Mouse (Mus musculus) forebrain, embryonic 11.5 days (tissue): ENCODE results near the gene Ddx6. TPM values are rescaled to one million over a fixed set of nuclear protein-coding genes. Genes with fewer than 3 reads are reported as not detected.
A peak's percentile ranks its signal among the peaks of the same experiment; 100 is the strongest.

Source experiments
- ATAC-seq: fragments of 200-750 bp; cut with Nextera tagmentation; replicated peaks from 2 replicates; pipeline ENCODE4 v1.8.0; 2017; ENCODE audit warnings: moderate TSS enrichment; ENCODE audit not compliant: low FRiP score
- DNase-seq: peaks from one replicate; pipeline ENCODE4 v3.0.0-alpha.2; 2017; ENCODE audit warnings: low spot score
- H3K27ac ChIP-seq: fragments of 300-500 bp; sonication (generic); 2 replicates; pipeline ENCODE4 v1.5.1; 2014; ENCODE audit warnings: low read depth, low read length
- H3K27me3 ChIP-seq: fragments of 300-500 bp; sonication (generic); 2 replicates; pipeline ENCODE4 v1.6.1; 2014; ENCODE audit warnings: mild to moderate bottlenecking, low read length, mixed read lengths; ENCODE audit not compliant: control insufficient read depth, insufficient read depth
- H3K36me3 ChIP-seq: fragments of 300-500 bp; sonication (generic); 2 replicates; pipeline ENCODE4 v1.6.1; 2014; ENCODE audit warnings: mild to moderate bottlenecking, low read length, moderate library complexity, mixed read lengths; ENCODE audit not compliant: control insufficient read depth, insufficient read depth
- H3K4me1 ChIP-seq: fragments of 300-500 bp; sonication (generic); replicated peaks from 2 replicates; pipeline ENCODE4 v1.6.1; 2014; ENCODE audit warnings: low read length, mixed read lengths; ENCODE audit not compliant: control insufficient read depth, insufficient read depth
- H3K4me2 ChIP-seq: fragments of 300-500 bp; sonication (generic); 2 replicates; pipeline ENCODE4 v1.6.1; 2014; ENCODE audit warnings: low read depth, mild to moderate bottlenecking, low read length, moderate library complexity, mixed read lengths; ENCODE audit not compliant: severe bottlenecking
- H3K4me3 ChIP-seq: fragments of 300-500 bp; sonication (generic); 2 replicates; pipeline ENCODE4 v1.5.1; 2014; ENCODE audit warnings: low read depth, low read length
- H3K9ac ChIP-seq: fragments of 300-500 bp; sonication (generic); 2 replicates; pipeline ENCODE4 v1.6.1; 2014; ENCODE audit warnings: low read length
- H3K9me3 ChIP-seq: fragments of 300-500 bp; sonication (generic); 2 replicates; pipeline ENCODE4 v1.6.1; 2016; ENCODE audit warnings: low read length, mixed read lengths; ENCODE audit not compliant: control insufficient read depth
- WGBS: fragments of 180-500 bp; shearing (Covaris S2); extraction: QIAGEN DNeasy Blood & Tissue Kit; methylation state at CpG from one replicate; pipeline ENCODE4 v1.1.7; 2014; 5-methylcytosine and 5-hydroxymethylcytosine counted together
- polyA plus RNA-seq: library from polyadenylated mRNA; unstranded; fragments of >200 nt; fragmentation: Nextera tagmentation; extraction: Ambion mirVana; gene quantifications from 2 replicates; pipeline ENCODE4 v1.2.1, GENCODE M21; 2014

Gene Ddx6
- polyA plus RNA-seq, 1 experiment from 2014 or later = 16.2 TPM

- DNase-seq = peak; percentile 37
- H3K27me3 ChIP-seq = no peaks in the 10 kb centered on the region
- ATAC-seq = no peak
- no peak overlapping the region for H3K4me3 ChIP-seq
- no peak overlapping the region for H3K4me2 ChIP-seq
- no peaks in the 10 kb centered on the region; the same call in 1 of the 2 replicates for H3K9me3 ChIP-seq
- H3K36me3 ChIP-seq = no peaks in the 10 kb centered on the region
- no peaks in the 10 kb centered on the region for H3K4me1 ChIP-seq
- no peak overlapping the region for H3K9ac ChIP-seq
- WGBS = 87% methylated on average over 2 of the region's 2 CpGs
- H3K27ac ChIP-seq = no peak overlapping the region
Observed at GRCm38 (mm10) chr9:44678288-44678871, 73.7 kb downstream of the Ddx6 start.

- Histone ChIP-seq H3K9me3 (no peaks in the 10 kb centered on the region; the same call in 1 of the 2 replicates), H3K9ac (no peak overlapping the region), H3K4me3 (no peak overlapping the region), H3K36me3 (no peaks in the 10 kb centered on the region), H3K27me3 (no peaks in the 10 kb centered on the region), H3K27ac (no peak overlapping the region), H3K4me1 (no peaks in the 10 kb centered on the region), H3K4me2 (no peak overlapping the region)
- 73% methylated on average over 5 of the region's 5 CpGs for WGBS
- ATAC-seq = no peak
- no peak for DNase-seq
Observed at GRCm38 (mm10) chr9:44679565-44679964, 74.9 kb downstream of the Ddx6 start.

DNA sequence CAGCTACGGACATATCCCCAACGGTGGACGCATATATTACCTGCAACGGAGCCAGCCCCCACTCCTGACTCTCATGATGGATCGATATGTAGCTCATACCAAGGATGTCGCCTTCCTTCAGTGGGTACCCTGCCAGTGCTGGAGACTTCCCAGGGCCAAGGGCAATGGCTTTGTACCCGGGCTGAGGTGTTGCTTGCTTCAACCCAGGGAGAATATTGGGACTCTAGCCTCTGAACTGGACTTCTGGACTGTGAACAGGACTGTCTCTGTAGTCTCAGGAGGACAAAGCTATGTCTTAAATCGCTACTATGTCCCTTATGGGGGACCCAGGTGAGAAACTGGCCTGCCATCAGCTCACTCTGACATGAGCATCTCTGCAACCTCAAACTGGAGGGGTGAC lies 78.4 kb downstream of the Ddx6 start:
- peaks cover 8% of the 10 kb centered on the region; the same call in 1 of the 2 replicates for H3K4me1 ChIP-seq
- H3K9ac ChIP-seq = no peak overlapping the region
- H3K27me3 ChIP-seq = no peaks in the 10 kb centered on the region
- WGBS = 85% methylated on average over 8 of the region's 8 CpGs
- H3K27ac ChIP-seq = no peak overlapping the region
- H3K4me3 ChIP-seq = no peak overlapping the region
- no peak for ATAC-seq
- no peaks in the 10 kb centered on the region; the same call in 1 of the 2 replicates for H3K9me3 ChIP-seq
- no peak for DNase-seq
- no peaks in the 10 kb centered on the region; the same call in 1 of the 2 replicates for H3K36me3 ChIP-seq
- H3K4me2 ChIP-seq = no peak overlapping the region

GRCm38 (mm10) chr9:44685346-44686330 lies 80.9 kb downstream of the Ddx6 start:
- H3K27me3 ChIP-seq = no peaks in the 10 kb centered on the region
- WGBS = 35% methylated on average over 14 of the region's 14 CpGs
- no peak overlapping the region for H3K4me2 ChIP-seq
- no peak overlapping the region for H3K4me3 ChIP-seq
- H3K9me3 ChIP-seq = no peaks in the 10 kb centered on the region
- DNase-seq (peak; percentile 89), ATAC-seq (peak; percentile 64)
- H3K36me3 ChIP-seq = no peaks in the 10 kb centered on the region; the same call in 1 of the 2 replicates
- H3K4me1 ChIP-seq = peaks cover 8% of the 10 kb centered on the region; the same call in 1 of the 2 replicates
- H3K27ac ChIP-seq = no peak overlapping the region
- H3K9ac ChIP-seq = no peak overlapping the region

DNA sequence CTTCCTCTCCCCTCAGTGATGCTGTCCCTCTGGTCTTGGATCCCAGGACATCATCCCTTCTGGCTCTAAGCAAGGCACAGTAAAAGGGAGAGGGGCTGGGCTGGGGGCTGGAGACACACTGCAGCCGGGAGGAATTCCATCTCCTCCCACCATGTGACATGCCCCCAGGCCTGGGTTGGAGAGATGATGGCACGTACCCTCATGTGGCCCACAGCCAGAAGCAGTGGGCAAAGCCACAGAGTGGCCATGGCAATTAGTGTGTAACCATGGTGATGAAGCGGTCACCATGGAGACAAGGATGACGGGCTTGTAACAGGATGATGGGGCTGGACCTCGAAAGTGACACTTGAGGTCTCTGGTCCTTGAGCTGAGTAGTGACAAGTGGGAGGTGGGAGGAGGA lies 81.9 kb downstream of the Ddx6 start:
- Histone ChIP-seq H3K27ac (0 out of 2 replicates have a peak overlapping the region, but pooled peaks have one; percentile 43), H3K4me2 (no peak overlapping the region), H3K9me3 (no peaks in the 10 kb centered on the region), H3K36me3 (no peaks in the 10 kb centered on the region; the same call in 1 of the 2 replicates), H3K9ac (no peak overlapping the region), H3K27me3 (no peaks in the 10 kb centered on the region), H3K4me3 (no peak overlapping the region), H3K4me1 (peaks cover 8% of the 10 kb centered on the region; the same call in 1 of the 2 replicates)
- ATAC-seq (peak; percentile 75), DNase-seq (peak; percentile 59)
- 56% methylated on average over 5 of the region's 5 CpGs for WGBS

DNA sequence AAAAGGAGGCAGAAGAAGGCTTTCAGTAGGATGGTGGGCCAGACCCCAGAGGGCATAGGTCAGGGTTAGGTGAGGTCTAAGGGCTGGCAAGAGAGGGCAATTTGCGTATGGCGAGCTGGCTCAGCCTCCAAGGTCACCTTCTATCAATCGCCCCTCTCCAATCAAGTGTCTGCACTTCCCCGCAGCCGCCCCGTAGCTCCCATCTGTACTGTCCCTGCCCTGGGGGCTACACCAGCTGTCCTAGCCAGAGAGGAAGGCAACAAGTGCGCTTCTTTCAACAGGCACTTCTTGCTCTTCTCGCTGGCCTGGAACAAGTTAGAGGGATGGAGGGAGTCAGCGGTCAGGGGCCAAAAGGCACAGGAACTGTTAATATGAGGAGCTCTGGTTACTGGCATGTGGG lies 83.3 kb downstream of the Ddx6 start:
- no peak for DNase-seq
- Histone ChIP-seq H3K27ac (no peak overlapping the region), H3K27me3 (no peaks in the 10 kb centered on the region), H3K9me3 (no peaks in the 10 kb centered on the region), H3K36me3 (no peaks in the 10 kb centered on the region; the same call in 1 of the 2 replicates), H3K4me1 (peaks cover 8% of the 10 kb centered on the region; the same call in 1 of the 2 replicates), H3K4me2 (no peak overlapping the region), H3K9ac (no peak overlapping the region), H3K4me3 (no peak overlapping the region)
- 78% methylated on average over 9 of the region's 9 CpGs for WGBS
- ATAC-seq = no peak

Other genes starting within 250 kb of the Ddx6 start
- gene Vps11, start 243.2 kb upstream of the Ddx6 start, polyA plus RNA-seq = 32.2 and 35.7 TPM in 2 replicates
- 32.5 and 35.2 TPM in 2 replicates for gene Hyou1, start 225.4 kb upstream of the Ddx6 start, polyA plus RNA-seq
- gene Slc37a4, start 208.0 kb upstream of the Ddx6 start, polyA plus RNA-seq = 24.8 and 24.9 TPM in 2 replicates
- gene Rps25, start 197.8 kb upstream of the Ddx6 start, polyA plus RNA-seq = 1,614 and 1,699 TPM in 2 replicates
- gene Trappc4, start 197.3 kb upstream of the Ddx6 start, polyA plus RNA-seq = 186 and 188 TPM in 2 replicates
- gene Ccdc84, start 186.3 kb upstream of the Ddx6 start, polyA plus RNA-seq = 25.5 and 26.8 TPM in 2 replicates
- not detected in 2 replicates for gene Foxr1, start 163.8 kb upstream of the Ddx6 start, polyA plus RNA-seq
- not detected in 2 replicates for gene Upk2, start 149.9 kb upstream of the Ddx6 start, polyA plus RNA-seq
- gene Bcl9l, start 122.1 kb upstream of the Ddx6 start, polyA plus RNA-seq = 8.7 and 10.6 TPM in 2 replicates
- 0.09 TPM in 1 of 2 replicates, not detected in the other for gene Cxcr5, start 43.0 kb upstream of the Ddx6 start, polyA plus RNA-seq
- not detected in 2 replicates for gene Treh, start 68.3 kb downstream of the Ddx6 start, polyA plus RNA-seq
- gene Phldb1, start 130.3 kb downstream of the Ddx6 start, polyA plus RNA-seq = 43.5 and 46.0 TPM in 2 replicates
- gene Arcn1, start 163.0 kb downstream of the Ddx6 start, polyA plus RNA-seq = 171 and 185 TPM in 2 replicates
- 121 TPM in 2 replicates for gene Ift46, start 163.0 kb downstream of the Ddx6 start, polyA plus RNA-seq
- 2.4 and 3.6 TPM in 2 replicates for gene Tmem25, start 194.4 kb downstream of the Ddx6 start, polyA plus RNA-seq
- gene Ttc36, start 198.2 kb downstream of the Ddx6 start, polyA plus RNA-seq = not detected in 2 replicates